Mouse (Mus musculus): ENCODE measurements around the gene Cela3a.
"Not testable (repeated sequence)": the region's sequence is repeated elsewhere in the genome, so short reads cannot be mapped to it uniquely, and the experiment has no call there.

Cela3a gene

GRCm38 (mm10) chr4:137409691-137410090, at the start of gene Cela3a:
Gene Cela3a, minus strand, starts transcription at chr4:137409791.
- DNase-seq (ENCODE audit: low spot score in 2 of 2), result no peak

GRCm38 (mm10) chr4:137458861-137459260, 49.3 kb upstream of the Cela3a start:
- DNase-seq (ENCODE audit: low spot score in 2 of 2), result no peak

GRCm38 (mm10) chr4:137458310-137458709, 48.7 kb upstream of the Cela3a start:
- no peak for DNase-seq (ENCODE audit: low spot score in 2 of 2)

- no peak for DNase-seq (ENCODE audit: low spot score in 2 of 2)
Observed at GRCm38 (mm10) chr4:137457292-137457691, 47.7 kb upstream of the Cela3a start.

- DNase-seq (ENCODE audit: low spot score in 2 of 2), result no peak
Observed at GRCm38 (mm10) chr4:137456581-137456980, 47.0 kb upstream of the Cela3a start.

GRCm38 (mm10) chr4:137454582-137454981, 45.0 kb upstream of the Cela3a start:
- DNase-seq (ENCODE audit: low spot score in 2 of 2), result no peak

GRCm38 (mm10) chr4:137453234-137453767, 43.7 kb upstream of the Cela3a start, which contains the start of gene 1700013G24Rik:
Gene 1700013G24Rik, plus strand, starts transcription at chr4:137453284.
- DNase-seq (ENCODE audit: low spot score in 2 of 2), result no peak

GRCm38 (mm10) chr4:137452190-137452589, 42.6 kb upstream of the Cela3a start:
- no peak for DNase-seq (ENCODE audit: low spot score in 2 of 2)

- no peak for DNase-seq (ENCODE audit: low spot score in 2 of 2)
Observed at GRCm38 (mm10) chr4:137449715-137450114, 40.1 kb upstream of the Cela3a start.

- DNase-seq (ENCODE audit: low spot score in 2 of 2), result no peak
Observed at GRCm38 (mm10) chr4:137449132-137449531, 39.5 kb upstream of the Cela3a start.

GRCm38 (mm10) chr4:137448641-137449040, 39.0 kb upstream of the Cela3a start:
- no peak for DNase-seq (ENCODE audit: low spot score in 2 of 2)

GRCm38 (mm10) chr4:137448197-137448596, 38.6 kb upstream of the Cela3a start:
- DNase-seq (ENCODE audit: low spot score in 2 of 2), result peak in 1 of 2 experiments; percentile 60

- DNase-seq (ENCODE audit: low spot score in 2 of 2), result no peak
Observed at GRCm38 (mm10) chr4:137447363-137448196, 38.0 kb upstream of the Cela3a start.

GRCm38 (mm10) chr4:137445881-137446280, 36.3 kb upstream of the Cela3a start:
- DNase-seq (ENCODE audit: low spot score in 2 of 2), result no peak

- DNase-seq (ENCODE audit: low spot score in 2 of 2), result peak in 1 of 2 experiments; percentile 79
Observed at GRCm38 (mm10) chr4:137443625-137444024, 34.0 kb upstream of the Cela3a start.

- no peak for DNase-seq (ENCODE audit: low spot score in 2 of 2)
Observed at GRCm38 (mm10) chr4:137441332-137441731, 31.7 kb upstream of the Cela3a start.

GRCm38 (mm10) chr4:137438842-137439241, 29.3 kb upstream of the Cela3a start:
- DNase-seq (ENCODE audit: low spot score in 2 of 2), result no peak

GRCm38 (mm10) chr4:137436979-137437669, 27.5 kb upstream of the Cela3a start:
- no peak for DNase-seq (ENCODE audit: low spot score in 2 of 2)

- DNase-seq (ENCODE audit: low spot score in 2 of 2), result not testable (repeated sequence)
Observed at GRCm38 (mm10) chr4:137432700-137433550, 23.3 kb upstream of the Cela3a start.

- DNase-seq (ENCODE audit: low spot score in 2 of 2), result no peak
Observed at GRCm38 (mm10) chr4:137430502-137430901, 20.9 kb upstream of the Cela3a start, which contains the start of gene Cela3b. Gene Cela3b, minus strand, starts transcription at chr4:137430540.
